Mouse (Mus musculus): ENCODE results near the gene Bpifa6.
"Not testable (repeated sequence)": the region's sequence is repeated elsewhere in the genome, so short reads cannot be mapped to it uniquely, and the experiment has no call there.

The Bpifa6 gene

DNA sequence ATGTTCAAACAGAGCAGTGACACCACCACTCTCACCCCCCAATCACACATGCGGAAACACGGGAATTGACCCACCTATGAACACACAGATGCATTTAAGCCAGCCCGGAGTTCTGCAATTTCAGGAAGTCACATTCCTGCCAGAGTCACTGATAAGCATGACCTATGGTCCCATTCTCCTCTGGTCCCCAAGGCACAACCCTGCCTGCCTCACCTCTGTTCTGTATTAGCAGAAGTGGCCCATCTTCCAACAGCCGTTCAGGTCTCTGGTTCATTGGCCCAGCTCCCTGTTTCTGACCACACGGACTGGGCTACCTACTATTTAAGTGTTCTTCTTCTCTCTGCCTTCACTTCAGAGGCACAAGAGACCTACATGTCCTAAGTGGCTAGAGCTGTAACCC lies at the start of gene Bpifa6:
Gene Bpifa6 (plus strand): TSS at position 364 of the 400 bp plus-strand sequence.
- no peak for DNase-seq (ENCODE audit: low spot score)

DNA sequence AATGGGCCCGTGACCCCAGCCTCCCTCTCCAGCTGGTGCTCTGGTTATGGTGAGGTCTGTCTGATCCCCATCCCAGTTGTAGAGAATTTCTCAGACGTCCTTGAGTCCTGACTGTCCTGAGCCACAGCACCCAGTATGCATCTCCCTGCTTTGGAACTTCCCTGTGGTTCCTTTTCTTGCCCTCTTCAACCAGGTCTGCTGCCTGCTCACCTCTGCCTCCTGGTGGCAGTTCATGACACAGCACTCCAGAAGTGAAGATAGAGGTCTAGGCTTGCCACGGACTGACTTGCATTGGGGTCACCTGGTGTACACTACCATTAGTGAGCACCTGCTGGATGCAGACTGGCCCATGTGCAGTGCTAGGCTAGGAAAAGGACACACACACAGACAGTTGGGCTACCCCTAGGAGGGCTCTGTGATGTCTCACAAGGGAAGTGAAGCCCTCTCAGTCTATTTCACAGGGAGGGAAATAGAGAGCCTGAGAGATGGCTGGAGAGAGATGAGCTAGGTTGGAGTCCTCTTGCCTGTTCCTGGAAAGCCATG lies 44.8 kb upstream of the Bpifa6 start:
- peak; percentile 86 for DNase-seq (ENCODE audit: low spot score)

DNA sequence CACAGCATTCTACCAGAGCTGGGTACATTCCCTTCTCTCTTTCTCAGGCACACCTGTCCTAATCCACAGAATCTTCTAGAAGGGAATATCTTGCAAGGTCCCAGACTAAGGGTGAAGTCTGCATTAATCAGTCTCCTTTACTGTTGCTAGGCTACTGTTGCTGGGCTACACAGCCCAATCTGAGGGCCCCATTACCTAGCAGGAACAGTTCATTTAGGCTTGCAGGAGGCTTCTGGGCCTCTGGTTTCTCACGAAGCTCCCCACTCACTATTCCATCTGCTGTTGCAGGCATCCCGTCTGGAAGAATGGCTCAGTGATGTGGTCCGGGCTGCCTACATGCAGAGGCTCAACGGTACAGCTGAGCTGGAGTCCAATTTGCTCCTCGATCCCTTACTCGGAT lies 43.6 kb upstream of the Bpifa6 start:
- no peak for DNase-seq (ENCODE audit: low spot score)

DNA sequence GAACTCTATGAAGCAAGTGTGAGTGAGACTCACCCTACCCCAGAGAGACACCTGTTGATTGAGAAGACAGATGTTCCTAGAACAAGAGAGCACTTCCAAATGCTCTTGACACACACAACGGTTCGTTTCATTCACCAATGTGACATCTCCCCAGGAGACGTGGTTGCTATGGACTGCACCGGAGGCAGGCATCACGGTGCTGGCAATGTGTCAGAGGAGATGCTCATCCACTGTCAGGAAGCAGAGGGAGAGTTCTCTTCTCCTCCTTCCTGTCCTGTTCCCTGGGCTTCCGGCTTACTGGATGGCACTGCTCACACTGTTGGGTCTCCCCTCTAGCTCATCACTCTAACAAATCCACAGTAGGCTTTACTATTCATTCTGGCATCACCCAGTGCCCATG lies 41.4 kb upstream of the Bpifa6 start:
- DNase-seq (ENCODE audit: low spot score): no peak

DNA sequence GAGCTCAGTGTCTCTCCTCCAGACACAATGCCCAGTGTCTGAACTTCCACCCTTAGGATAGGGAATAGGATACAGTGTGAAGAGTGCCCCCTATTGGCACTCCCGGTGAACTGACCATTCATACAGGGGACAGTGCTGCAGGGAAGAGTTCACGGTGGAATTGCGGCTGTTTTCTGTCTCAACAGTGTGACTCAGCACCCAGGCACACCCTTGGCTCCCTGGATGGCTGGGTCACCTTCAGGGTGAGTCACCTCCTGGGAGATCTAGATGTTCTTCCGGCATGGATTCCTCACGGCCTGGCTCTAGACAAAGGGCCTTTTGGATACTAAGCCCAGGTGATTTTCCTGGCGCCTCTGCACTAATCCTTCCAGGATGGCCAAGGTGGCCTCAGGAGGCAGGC lies 39.4 kb upstream of the Bpifa6 start:
- no peak for DNase-seq (ENCODE audit: low spot score)

DNA sequence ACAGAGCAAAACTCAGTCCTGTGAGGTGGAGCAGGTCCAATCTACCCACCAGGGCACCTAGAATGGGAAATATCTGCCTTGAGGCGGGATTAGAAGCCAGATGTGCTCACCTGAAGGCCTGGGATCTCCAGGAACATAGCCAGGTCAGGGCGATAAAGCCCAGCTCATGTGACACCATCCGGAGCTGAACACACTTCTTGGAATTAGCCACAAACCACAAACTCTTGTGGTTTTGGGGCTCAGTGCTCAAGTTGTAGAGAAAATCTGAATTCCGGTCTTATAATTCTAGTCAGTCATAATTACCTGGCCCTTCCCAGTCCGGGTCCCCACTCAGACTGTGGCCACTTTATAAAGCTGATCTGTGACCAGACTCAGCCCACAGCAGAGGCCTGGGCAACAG lies 36.9 kb upstream of the Bpifa6 start, which contains the start of gene Bpifb4:
Gene Bpifb4 (plus strand): TSS at position 370 of the 400 bp plus-strand sequence.
- no peak for DNase-seq (ENCODE audit: low spot score)

DNA sequence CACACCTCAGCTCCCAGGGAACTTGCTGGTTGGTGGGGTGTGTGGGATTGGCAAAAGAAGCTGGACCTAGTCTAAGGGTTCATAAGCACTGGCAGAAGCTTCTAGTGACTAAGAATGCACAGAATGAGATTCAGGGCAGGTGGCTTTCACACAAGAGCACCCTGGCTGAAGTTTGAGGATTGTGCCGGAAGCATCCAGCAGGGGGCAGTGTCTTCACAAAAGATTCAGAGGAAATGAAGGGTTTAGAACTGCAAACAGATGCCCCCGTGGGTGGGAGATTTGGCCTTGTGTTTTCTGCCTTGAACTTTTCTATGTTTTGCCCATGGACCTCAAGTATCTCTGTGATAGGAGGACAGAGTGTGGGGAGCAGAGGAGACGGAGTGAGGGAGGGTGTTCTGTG lies 31.2 kb upstream of the Bpifa6 start:
- DNase-seq (ENCODE audit: low spot score): peak; percentile 76

DNA sequence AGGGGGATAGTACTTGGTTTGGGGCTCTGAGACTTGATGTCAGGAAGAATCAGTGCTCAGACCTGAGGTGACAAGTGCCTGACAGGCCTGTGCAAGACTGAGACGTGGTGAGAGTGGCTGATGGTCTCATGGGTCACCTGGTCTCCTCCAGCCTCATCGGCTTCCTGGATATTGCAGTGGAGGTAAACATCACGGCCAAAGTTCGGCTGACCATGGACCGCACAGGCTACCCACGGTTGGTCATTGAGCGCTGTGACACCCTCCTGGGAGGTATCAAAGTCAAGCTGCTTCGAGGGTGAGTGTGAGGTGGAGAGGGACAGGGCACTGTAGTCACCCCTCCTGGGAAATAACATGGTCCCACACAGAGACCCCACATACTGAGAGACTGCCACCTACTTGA lies 30.2 kb upstream of the Bpifa6 start:
- DNase-seq (ENCODE audit: low spot score): no peak

DNA sequence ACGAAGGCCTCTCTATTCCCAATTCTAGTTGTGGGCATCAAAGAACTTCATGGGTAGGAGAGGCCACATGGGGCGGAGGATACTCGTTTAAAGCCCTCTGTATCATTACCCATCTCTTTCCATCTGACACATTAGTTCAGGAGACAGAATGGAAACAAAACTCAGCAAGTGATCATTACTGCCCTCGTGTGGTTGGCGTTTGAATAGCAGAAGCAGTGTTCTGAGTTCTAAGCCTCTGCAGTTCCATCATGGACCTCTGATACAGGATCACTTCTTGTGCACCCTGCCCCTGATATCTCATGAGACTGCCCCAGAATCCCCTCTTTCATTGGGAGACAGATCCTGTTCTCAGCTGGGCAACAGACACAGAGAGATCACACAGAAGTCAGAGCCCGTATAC lies 21.8 kb upstream of the Bpifa6 start:
- DNase-seq (ENCODE audit: low spot score): peak; percentile 81

DNA sequence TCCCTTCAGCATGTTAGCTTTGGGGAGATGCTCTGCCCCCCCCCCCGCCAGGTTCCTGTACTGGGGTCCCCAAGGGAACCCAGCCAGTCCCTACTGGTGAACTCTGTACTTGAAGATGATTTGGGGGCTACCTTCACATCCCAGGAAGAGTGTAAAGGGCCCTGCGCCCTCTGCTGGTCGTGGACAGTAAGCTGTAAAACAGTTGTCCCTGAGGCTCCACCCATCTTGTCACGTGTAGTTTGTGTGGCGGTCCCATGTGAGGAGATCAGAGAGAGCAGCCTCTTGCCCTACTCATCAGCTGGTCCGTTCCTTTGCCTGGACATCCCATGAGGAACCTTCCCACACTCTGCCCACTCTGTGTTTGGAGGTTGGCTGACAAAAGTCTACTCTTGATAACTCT lies 20.9 kb upstream of the Bpifa6 start:
- DNase-seq (ENCODE audit: low spot score): peak; percentile 82

DNA sequence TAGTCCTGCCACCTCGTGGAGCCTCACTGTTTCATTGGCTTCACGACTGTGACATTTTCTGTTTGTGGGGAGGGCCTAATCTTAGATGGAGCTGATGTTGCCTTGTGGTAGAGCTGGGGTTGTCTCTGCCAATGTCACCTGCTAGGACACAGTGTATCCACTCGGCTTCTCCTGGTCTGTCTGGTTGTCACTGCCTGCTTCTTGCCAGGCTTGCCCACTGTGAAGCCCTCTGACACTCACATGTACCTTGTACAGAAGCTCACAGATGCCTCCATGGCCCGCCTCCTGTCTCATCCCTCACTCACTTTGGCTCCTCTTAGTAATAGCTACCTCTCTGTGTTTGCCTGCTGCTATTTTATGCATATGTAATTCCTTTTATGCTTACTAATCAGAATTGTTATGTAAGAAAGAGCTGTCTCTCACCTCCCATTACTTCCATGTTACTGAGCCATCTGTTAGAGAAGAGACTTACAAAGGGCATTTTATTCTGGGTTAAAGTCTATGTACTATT lies 11.9 kb upstream of the Bpifa6 start:
- DNase-seq (ENCODE audit: low spot score): no peak

DNA sequence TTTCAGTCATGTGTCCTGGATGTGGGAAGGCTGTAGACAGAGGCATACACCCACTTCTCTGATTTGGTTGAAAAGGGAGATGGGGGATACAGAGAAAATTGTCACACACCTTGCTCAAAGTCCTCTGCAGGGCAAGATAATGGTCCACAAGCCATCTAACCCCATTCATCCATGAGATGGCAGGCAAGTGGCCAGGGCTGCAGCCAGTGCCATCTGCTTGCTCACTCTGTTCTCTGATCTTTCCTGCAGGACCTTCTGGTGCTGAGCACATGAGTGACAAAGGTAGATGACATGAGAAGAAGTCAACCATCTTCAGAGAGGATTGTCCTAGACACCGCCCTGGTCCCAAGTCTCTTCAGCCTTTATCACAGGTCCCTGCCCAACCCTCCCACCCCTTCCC lies 11.4 kb upstream of the Bpifa6 start:
- no peak for DNase-seq (ENCODE audit: low spot score)

DNA sequence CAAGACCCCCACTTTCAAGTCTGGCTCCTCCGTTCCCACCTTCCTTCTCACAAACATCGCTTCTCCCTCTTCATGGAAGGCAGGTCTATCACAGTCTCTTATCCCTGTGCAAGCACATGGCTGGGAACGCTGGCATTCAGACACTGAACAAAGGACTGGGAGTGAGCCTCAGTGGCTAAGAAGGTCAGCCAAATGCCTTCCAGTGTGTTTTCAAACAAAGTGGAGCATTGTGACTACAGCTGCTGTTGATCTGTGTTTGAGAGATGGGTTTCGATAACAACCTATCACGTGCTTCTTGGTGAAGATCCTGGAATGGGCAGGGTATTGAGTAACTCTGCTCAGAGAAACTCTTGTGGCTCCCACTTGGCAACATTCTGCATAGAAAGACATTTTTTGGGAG lies 4.5 kb upstream of the Bpifa6 start:
- no peak for DNase-seq (ENCODE audit: low spot score)

DNA sequence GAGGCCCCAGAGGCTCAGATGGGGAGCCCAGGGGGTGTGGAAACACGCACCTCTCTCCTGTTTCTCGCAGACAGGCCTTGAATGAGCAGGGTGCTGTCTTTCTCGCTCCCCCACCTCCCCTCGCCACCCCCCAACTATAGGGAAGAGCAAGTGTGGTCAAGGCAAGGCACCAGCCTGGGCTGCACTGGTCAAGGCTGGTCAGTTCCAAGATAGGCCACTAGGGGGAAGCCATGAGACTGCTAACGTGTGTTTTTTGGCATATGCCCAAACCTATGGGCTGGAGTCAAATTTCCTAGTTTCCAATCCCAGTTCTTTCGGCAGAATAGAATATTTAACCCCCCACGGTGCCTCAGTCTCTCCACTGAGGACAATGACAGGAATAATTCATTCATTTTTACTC lies 21.0 kb downstream of the Bpifa6 start:
- peak; percentile 91 for DNase-seq (ENCODE audit: low spot score)

DNA sequence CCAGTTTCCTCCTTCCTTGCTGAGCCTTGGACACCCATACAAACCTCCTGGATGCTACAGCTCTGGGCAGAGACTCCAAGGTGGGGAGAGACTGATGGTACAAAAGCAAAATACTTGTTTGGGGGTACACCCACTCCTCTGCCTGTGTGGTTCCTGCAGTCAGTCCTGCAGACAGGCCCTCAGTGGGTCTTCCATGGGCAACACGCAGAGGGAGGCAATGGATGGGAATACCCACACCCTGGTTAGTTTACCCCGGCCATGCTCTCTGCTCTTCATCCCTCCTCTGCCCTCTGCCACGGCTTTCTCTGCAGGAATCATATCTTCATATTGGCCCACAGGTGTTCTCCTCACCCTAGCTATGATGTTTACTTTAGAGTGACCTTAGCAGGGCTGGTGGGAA lies 25.8 kb downstream of the Bpifa6 start:
- no peak for DNase-seq (ENCODE audit: low spot score)

DNA sequence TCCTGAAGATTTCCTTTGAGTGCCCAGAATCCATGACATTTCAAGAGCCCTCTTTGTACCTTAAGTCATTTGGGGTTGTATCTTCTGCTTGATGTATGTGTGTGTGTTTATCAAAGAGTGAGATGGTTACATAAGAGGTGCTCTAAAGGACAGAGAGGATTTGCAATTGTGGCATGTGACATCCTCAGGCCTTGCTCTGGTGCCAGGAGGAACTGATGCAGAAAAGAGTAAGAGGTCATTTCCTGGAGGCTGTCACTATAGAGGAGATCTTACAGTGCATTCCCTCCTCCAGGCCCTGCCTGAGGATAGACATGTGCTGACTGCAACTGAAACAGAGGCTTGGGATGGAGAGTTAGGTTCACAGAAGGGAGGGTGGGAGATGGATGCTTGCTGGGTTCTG lies 26.3 kb downstream of the Bpifa6 start:
- no peak for DNase-seq (ENCODE audit: low spot score)

DNA sequence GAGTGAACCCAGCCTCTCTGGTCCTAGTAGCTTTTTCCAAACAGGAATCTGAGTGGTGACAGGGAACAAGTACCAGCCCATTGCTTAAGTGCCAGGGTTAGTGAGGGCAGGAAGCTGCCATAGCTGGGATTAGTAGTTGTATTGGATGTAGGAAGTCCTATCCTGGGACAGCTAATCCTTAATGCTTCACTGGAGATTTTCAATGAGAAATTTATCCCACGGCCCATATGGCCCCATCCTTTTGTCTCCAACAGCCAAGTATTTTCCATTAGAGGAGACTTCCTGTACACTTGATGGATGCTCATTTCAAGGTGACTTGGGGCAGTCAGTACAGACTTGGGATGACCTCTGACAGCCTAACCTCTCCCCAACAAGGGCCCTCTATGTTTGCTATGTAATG lies 29.7 kb downstream of the Bpifa6 start:
- no peak for DNase-seq (ENCODE audit: low spot score)

DNA sequence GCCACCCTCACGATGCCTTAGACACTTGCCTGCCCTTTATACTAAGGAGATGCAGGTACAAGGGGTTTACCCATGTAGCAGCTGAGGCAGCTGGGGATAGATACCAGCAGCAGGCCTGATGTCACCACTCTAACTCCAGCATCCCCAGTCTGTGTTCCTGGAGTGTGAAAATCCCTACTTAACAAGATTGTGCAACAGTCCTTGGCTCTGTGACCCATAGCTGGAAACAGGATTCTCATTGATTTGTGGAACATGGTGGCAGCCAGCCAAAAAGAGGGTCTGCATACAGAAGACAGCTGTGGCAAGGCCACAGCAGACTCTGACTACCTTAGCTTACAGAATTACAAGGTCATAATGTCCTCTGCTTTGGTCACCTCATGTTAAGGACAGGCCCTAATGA lies 30.3 kb downstream of the Bpifa6 start:
- no peak for DNase-seq (ENCODE audit: low spot score)

DNA sequence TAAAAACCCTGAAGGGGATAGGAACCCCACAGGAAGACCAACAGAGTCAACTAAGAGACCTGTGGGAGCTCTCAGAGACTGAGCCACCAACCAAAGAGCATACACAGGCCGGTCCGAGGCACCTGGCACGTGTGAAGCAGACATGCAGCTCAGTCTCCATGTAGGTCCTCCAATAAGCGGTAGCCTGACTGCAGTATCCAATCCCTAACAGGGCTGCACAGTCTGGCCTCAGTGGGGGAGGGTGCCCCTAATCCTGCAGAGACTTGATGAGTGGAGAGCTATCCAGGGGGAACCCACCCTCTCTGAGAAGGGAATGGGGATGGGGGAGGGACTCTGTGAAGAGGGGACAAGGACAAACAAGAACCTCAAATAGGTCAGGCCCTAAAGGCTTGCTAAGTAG lies 31.0 kb downstream of the Bpifa6 start:
- DNase-seq (ENCODE audit: low spot score): no peak

DNA sequence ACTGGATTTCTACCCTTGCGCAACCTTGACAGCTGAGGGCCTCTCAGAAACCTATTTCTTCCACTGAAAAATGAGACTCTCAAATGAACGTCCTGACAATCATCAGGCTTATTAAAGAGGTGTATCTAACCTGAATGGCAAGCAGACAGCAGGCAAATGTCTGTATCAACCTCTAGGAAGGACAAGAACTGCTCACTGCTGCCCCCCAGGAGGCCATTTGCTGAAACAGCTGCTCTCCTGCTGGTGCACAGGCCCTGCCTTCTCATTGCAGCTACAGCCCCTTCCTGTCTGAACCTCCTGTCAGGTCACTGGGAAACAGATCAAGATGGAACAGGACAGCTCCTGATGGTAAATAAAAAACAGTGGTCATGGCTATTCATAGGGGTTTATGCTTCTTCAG lies 31.6 kb downstream of the Bpifa6 start:
- no peak for DNase-seq (ENCODE audit: low spot score)

DNA sequence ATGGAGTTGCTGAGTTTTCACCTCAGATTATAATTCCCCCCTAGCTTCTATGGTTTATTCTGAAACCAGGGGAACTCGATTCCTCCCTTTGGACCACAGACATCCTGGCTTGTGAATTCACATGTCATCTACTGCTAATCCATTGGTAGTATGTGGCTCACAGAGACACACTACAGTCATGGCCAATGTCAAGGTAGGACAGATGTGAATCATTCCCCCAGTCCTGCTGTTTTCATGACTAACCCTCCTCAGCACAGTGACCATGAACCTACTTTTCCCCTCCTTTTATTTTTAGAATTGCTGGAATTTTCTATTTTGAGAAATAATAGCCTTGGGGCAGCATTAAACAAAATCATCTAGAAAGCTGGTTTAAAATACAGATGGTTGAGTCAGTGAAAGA lies 32.6 kb downstream of the Bpifa6 start:
- DNase-seq (ENCODE audit: low spot score): no peak

DNA sequence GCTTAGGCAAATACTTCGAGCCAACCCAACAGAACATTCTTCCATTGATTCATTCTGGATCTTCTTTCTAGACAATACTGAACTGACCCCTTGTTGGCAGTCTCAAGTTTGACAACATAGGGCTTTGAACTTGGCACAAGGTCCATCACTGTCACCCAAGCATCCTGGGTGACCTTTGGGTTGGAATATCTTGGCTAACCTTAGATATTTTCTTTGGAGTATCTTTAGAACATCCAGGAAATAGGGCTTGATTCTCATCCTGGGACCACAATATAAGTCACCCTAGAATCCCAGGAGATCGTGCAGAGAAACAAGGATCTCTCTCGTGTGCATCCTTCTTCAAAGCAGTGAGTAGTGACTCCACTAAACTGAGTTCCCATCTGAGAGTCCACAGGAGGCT lies 33.2 kb downstream of the Bpifa6 start, which contains the start of gene Bpifa2:
Gene Bpifa2 (plus strand): TSS at position 301 of the 400 bp plus-strand sequence.
- DNase-seq (ENCODE audit: low spot score): no peak

DNA sequence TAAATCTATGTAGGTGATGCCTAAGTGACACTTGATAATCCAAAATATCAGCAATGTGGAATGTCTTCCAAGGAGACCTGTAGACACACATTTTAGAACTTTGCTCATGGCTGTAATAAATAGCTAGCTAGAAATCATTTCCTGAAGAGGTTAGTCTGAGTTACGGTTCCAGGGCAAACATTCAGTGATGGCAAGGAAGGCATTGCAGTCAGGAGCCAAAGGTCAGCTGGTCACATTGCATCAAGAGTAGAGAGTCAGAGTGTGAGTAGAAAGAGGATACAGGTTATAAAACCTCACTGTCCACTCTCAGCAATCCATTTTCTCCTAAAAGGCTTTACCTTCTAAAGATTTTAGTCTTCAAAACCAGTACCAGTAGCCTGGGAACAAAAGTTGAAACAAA lies 43.2 kb downstream of the Bpifa6 start:
- no peak for DNase-seq (ENCODE audit: low spot score)

DNA sequence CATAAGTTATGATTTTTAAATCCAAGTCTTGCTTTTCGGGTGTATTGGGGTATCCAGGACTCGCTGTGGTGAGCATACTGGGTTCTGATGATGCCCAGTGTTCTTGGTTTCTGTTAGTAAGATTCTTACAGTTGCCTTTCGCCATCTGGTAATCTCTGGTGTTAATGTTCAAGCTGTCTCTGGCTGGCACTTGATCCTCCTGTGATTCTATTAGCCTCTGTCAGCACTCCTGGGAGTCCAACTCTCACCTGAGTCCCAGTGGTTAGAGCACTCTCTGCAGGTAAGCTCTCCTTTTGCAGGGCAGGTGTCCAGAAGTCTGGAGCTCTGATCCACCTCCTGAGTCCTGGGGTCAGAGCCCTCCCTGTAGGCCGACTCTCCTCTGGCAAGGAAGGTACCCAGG lies 49.9 kb downstream of the Bpifa6 start:
- not testable (repeated sequence) for DNase-seq (ENCODE audit: low spot score)

DNA sequence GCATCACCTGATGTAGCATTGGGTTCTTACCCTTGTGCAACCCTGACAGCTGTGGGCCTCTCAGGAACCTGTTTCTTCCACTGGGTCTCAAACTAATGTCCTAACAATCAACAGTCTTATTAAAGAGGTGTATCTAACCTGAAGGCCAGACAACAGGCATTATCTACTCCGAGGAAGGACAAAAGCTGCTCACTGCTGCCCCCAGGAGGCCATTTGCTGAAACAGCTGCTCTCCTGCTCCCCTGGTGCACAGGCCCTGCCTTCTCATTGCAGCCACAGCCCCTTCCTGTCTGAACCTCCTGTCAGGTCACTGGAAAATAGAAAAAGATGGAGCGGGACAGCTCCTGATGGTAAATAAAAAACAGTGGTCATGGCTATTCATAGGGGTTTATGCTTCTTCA lies 64.2 kb downstream of the Bpifa6 start:
- peak; percentile 62 for DNase-seq (ENCODE audit: low spot score)
